Mouse (Mus musculus): ENCODE results near the gene Slamf1.

Gene Slamf1

DNA sequence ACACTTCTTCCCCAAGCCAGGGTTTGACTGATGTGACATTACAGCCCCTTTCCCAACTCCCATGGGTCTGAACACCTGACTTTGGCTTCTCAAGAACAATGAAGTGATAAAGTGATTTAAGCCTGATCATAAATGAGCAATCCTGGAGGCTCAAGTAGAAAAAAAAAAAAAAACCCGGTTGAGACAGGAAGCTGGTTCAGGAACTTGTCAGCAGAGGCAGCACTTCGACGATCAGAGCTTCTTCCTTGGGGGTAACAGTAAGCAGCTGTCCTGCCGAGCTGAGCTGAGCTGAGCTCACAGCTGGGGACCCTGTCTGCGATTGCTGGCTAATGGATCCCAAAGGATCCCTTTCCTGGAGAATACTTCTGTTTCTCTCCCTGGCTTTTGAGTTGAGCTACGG is at the start of gene Slamf1:
Gene Slamf1, plus strand, starts transcription at position 230 of the 400 bp plus-strand sequence.
- no peak for DNase-seq (ENCODE audit: low spot score)

GRCm38 (mm10) chr1:171731195-171731594 is 35.7 kb upstream of the Slamf1 start:
- DNase-seq (ENCODE audit: low spot score): no peak

- no peak for DNase-seq (ENCODE audit: low spot score)
Measured at GRCm38 (mm10) chr1:171734898-171735297, 32.0 kb upstream of the Slamf1 start.

DNA sequence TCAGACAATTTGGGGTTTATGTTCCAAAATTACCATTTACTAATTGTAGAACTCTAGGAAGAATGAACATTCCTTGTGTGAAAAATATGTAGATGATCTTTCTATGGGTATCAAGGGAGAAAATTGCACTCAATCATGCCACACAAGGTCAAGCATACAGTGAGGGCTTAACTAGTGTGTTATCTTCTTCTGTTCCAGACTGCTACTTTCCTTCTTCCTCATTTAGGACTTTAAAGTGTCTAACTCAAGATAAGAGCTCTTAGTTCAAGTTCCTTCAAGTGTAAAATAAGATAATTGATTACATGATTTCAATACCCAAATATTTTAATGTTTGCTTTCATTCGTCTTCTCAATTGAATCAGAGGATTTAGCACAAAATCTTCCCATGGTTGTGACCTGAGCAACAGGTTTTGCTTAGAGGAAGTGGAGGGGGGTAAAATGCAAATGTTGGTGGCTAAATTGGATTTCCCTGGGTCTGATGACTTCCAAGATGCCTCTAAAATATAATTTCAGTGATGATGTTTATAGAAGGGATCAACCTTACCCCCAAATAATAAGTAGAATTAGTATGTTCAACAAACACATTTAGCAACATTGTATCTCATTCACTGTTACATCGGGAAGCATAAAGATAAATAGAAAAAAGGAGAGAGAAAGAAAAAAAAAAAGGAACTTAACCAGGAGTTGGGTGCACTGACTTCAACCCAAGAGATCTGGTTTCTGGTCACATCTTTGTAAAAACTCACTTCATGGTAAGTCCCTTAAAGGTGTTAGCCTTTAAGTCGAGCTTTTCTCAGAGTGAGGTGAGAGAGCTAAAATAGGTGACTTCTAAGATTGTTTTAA is 18.6 kb upstream of the Slamf1 start:
- DNase-seq (ENCODE audit: low spot score): no peak

DNA sequence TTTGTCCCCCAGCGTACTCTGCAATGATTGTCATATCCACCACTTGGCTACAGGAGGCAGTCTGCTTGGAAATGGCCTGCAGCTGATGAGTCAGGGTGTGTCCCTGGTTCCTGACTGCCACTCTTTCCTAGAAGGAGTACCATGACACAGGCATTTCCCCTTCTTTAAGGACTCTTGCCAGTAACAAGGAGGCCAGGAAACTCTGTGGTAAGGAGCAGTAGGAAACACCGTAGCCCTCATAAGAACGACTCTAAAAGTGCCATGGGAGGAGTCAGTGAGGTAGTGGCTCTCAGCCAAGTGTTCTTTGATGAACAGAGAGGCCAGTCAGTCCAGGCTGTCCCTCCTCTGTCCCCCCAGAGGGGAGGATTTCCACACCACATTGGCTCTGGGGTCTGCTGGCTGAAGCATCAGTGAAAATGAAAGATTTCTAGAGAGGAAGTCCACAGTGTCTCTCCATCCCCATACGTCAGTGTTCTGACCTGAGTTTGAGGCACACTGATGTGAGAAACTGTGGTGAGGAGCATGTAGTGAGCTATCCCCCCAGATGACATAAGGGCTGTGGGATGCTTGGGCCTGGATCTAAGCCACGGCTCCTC is 5.0 kb upstream of the Slamf1 start:
- no peak for DNase-seq (ENCODE audit: low spot score)

GRCm38 (mm10) chr1:171770996-171771395 is 4.1 kb downstream of the Slamf1 start:
- DNase-seq (ENCODE audit: low spot score): no peak

GRCm38 (mm10) chr1:171772121-171772735 is 5.3 kb downstream of the Slamf1 start:
- DNase-seq (ENCODE audit: low spot score): no peak

DNA sequence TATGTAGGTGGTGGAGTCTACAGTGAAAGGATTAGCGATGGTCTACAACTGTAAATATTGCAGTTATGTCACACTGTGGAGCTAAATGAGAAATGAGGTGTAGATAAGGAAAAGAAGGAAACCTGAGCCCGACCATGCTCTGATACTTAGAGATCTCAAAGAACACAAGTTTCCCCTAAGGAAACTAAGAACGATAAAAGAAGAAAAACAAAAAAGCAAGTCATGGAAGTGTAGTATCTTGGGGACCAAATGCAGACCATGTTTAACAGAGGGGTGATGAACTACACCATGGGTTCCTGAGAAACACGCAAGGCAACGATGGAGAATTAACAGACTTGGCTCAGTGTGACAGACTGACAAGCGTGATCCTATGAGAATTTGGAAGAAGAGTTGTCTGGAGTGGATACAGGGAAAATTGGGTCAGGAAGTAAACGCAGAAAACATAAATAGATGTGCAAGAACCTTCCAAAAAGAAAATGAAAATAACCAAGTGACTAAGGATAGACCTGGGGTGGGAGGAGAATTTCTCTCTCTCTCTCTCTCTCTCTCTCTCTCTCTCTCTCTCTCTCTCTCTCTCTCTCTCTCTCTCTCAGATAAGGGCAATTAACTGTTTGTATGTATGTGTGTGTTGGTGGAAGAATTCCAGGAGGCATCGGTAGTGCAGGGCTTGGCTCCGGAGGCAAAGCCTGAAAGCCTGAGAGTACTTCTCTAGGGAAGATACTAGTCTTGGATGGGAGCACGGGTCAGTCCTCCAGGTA is 6.5 kb downstream of the Slamf1 start:
- no peak for DNase-seq (ENCODE audit: low spot score)

DNA sequence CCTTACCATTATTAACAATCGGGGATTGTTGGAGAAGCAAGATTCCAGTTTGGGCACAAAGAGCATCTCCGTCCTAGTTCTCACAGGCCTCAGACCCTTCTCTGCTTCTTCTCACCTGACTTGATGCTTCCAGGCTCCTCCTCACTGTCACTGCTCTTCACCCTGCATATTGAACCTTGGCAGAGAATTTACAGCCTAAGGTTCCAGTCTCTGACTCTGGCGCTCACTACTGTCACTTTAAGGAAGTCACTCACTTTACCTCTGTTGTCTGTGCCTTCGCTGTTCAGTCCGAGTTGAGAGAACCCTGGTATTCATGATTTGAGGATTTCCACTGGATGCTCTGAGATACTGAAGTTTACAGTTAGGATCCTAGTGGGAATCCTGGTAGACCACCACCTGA is 7.3 kb downstream of the Slamf1 start:
- DNase-seq (ENCODE audit: low spot score): no peak

DNA sequence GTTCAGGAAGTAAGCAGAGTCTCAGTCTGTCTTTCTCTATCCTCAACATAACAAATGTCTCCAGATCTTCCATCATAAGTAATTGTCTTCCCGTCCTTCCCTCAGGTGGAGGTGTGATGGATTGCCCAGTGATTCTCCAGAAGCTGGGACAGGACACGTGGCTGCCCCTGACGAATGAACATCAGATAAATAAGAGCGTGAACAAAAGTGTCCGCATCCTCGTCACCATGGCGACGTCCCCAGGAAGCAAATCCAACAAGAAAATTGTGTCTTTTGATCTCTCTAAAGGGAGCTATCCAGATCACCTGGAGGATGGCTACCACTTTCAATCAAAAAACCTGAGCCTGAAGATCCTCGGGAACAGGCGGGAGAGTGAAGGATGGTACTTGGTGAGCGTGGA is 7.8 kb downstream of the Slamf1 start:
- DNase-seq (ENCODE audit: low spot score): no peak

DNA sequence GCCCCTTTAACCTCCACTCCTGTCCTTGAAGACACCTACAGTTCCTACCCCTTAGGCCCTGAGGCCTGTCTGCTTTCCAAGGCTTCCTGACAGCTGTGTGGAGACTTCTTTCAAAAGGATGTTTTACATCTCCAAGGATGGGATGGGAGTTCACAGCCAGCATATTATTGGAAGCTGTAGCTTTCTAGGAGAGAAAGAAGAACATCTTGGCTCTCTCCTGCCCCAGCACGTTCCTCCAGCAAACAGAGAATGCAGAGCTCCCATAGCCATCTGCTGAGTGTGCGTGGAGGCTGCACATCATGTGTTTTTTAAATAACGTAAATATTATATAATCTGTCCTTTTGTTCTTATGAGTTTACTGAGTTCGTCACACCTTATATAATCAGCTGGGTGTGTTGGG is 8.9 kb downstream of the Slamf1 start:
- no peak for DNase-seq (ENCODE audit: low spot score)

- no peak for DNase-seq (ENCODE audit: low spot score)
Measured at GRCm38 (mm10) chr1:171777026-171777425, 10.1 kb downstream of the Slamf1 start.

- no peak for DNase-seq (ENCODE audit: low spot score)
Measured at GRCm38 (mm10) chr1:171782287-171782915, 15.5 kb downstream of the Slamf1 start.

GRCm38 (mm10) chr1:171785871-171786270 is 18.9 kb downstream of the Slamf1 start:
- DNase-seq (ENCODE audit: low spot score): no peak

- no peak for DNase-seq (ENCODE audit: low spot score)
Measured at GRCm38 (mm10) chr1:171787281-171788015, 20.5 kb downstream of the Slamf1 start.

GRCm38 (mm10) chr1:171788461-171789283 is 21.7 kb downstream of the Slamf1 start:
- no peak for DNase-seq (ENCODE audit: low spot score)

GRCm38 (mm10) chr1:171789407-171789806 is 22.5 kb downstream of the Slamf1 start:
- DNase-seq (ENCODE audit: low spot score): no peak

- no peak for DNase-seq (ENCODE audit: low spot score)
Measured at GRCm38 (mm10) chr1:171791491-171791890, 24.6 kb downstream of the Slamf1 start.

GRCm38 (mm10) chr1:171796185-171796584 is 29.3 kb downstream of the Slamf1 start:
- DNase-seq (ENCODE audit: low spot score): no peak

- DNase-seq (ENCODE audit: low spot score): no peak
Measured at GRCm38 (mm10) chr1:171797840-171798239, 30.9 kb downstream of the Slamf1 start.

Data from testis, postnatal 10 days (tissue).